Mouse (Mus musculus): ENCODE results near the gene Capn1. TPM values are rescaled to one million over a fixed set of nuclear protein-coding genes. Genes with fewer than 3 reads are reported as not detected.
"Not testable (repeated sequence)": the region's sequence is repeated elsewhere in the genome, so short reads cannot be mapped to it uniquely, and the experiment has no call there.

The Capn1 gene
- 10 to 100 TPM; 32.6 to 37.8 TPM for total RNA-seq (2021)

DNA sequence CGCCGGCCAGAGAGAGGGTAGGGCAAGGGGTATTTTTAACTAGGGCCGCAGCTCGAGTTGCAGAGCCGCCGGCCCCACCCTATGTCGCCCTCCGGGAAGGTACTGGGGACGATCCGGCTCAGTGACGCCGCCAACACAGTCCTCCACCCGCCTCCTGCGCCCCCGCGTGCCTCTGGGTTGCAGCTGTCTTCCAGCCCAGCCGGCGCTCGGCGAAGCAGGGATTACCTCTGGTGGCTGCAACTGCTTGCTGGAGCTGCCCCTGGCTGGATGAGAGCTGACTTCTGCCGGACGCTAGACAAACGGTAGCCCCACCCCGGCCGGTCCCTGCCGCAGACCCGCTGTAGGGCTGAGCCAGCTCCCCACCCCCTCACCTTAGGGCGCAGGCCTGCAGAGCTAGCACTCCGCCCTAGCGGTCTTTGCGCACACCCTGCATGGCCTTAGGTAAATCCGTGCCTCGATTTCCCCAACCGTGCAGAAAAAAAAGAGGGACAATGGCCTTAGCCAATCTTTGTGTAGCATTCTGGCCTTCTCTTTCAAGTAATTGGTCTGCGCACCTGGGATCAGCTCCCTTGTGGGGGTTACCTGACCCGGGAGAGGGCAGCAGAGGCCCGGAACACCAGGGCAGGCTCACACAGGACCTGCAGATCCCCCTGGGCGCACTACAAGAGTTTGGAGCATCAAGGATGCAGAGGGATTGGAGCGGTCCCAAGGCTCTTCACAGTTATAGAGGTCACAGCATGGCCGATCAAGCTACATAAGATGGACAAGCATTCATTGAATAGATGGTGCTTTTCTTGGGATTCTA is at the start of gene Capn1:
Capn1 (minus strand) TSS at position 387 of the 805 bp plus-strand sequence.
- intact Hi-C loops (cut with DNase I) = loop anchor here (2.0 to 10.0 kb wide), 2 partner anchors 95 to 231 kb away; no protein-coding TSS in a partner anchor
- DNase-seq = peak; percentile 83 to 86

DNA sequence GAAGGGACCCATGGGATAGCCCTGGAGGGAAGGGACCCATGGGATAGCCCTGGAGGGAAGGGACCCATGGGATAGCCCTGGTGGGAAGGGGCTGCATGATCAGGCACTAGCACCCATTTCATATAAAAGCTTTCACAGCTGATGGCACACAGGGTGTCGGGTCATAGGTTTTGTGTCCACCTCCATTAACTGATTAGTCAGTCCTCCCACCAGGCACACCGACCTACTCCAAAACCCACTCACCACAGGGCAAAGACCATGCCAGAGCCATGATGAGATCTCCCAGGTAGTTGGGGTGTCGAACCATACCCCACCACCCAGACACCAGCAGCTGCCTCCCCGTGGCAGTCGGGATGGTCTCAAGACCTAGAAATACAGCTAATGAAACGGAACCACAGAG is 47.4 kb upstream of the Capn1 start:
- intact Hi-C loops (cut with DNase I) = no loop called here
- no peak for DNase-seq

DNA sequence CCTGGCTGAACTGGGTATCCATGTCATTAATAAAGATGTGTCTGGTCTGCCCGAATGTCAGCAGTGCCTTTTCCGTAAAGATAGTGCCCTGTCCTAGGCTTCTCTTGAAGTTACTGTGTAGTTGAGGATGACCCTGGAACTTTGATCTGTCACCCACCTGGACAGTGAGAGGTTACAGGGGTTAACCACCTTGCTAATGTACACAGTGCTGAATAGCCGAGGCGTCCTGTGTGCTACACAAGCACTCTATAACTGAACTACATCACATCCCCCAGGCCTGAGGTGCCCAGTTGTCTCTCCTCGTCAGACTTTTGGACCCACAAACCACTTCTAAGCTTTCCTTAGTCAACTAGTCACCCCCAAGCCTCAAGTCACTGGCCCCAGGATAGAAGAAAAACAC is 46.7 kb upstream of the Capn1 start:
- no peak for DNase-seq
- intact Hi-C loops (cut with DNase I) = no loop called here

DNA sequence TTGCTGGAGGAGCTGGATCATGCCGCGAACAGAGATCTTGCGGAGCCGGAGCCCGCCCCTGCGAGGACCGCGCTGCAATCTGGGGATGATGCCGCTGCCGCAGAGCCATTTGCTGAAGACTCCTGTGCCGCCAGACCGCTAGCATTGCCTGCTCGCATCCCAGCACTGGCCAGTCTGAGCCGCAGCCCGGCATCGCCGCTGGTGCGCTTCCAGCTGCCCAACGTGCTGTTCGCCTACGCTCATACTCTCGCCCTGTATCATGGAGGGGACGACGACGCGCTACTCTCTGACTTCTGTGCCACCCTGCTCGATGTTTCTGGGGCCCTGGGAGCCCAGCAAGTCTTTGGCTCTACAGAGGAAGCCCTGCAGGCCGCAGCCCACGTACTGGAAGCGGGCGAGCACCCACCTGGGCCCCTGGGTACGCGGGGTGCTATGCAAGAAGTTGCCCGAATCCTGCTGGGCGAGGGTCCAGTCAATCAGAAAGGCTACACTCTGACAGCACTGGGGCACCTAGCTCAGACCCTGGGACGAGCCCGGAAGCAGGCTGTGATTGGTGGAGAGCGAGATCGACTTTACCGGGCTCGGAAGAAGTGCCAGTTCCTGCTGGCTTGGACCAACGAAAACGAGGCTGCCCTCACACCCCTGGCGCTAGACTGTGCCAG is 46.1 kb upstream of the Capn1 start:
- DNase-seq = peak; percentile 46 to 56
- intact Hi-C loops (cut with DNase I) = loop anchor here (2.0 kb wide), 1 partner anchor 15 kb away; the partner anchor contains the start of gene Vps51

DNA sequence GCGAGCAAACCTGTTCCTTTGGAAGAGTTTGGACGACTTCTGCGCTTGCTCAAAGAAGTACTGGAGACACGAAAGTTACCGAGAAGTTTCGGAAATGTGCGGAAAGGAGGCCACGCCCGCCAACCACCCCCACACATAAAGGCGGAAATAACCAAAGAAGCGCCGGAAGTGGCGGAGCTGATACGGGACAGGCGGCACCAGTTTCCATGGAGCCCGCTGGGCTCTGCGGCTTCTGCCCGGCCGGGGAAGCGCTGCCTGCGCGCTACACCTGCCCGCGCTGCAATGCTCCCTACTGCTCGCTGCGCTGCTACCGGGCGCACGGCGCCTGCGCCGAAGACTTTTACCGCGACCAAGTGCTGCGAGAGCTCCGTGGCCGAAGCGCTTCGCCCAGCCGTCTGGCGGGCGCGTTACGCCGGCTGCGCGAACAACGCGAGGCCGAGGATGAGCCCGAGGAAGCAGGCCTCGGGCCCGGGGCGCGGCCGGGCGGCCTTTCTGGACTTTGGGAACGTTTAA is 45.4 kb upstream of the Capn1 start, which contains the start of gene Znhit2:
Znhit2 (plus strand) TSS at position 172 of the 513 bp plus-strand sequence.
- peak; percentile 96 to 97 for DNase-seq
- intact Hi-C loops (cut with DNase I) = loop anchor here (2.0 kb wide), 1 partner anchor 16 kb away; the partner anchor contains the start of gene Vps51

DNA sequence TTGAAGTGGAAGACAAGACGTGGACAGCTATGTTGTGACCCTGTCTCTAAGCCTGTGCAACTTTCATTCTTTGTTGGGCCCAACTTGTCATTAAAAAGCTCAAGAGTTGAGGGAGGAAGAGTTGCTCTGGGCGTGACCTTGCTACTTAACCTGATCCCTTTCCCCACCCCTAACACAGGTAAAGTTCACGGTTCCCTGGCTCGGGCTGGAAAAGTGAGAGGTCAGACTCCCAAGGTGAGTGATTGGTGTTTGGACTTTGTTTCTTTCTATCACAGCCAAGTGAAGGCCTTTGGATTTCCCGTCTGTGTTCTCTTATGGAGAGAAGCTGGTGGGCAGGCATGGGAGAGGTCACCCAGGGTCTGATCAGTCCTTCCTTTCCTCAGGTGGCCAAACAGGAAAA is 43.3 kb upstream of the Capn1 start:
- DNase-seq = no peak
- intact Hi-C loops (cut with DNase I) = no loop called here

DNA sequence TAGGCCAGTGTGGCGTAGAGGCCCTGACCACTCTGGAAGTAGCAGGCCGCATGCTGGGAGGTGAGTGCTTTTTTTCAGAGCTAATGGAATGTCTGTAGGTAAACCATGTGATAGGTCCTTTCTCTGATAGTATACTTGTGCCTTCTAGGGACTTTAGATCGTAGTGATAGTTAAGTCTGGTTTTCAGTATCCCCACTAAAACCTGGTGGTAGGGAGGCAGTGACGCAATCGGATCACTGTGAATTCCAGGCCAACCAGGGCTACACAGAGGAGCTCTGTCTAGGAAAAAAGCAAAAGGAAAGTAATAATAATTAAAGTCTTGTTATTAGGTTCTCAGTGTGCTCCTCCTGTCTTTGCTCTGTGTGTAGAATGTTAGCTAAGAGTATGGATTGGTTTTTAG is 42.8 kb upstream of the Capn1 start:
- intact Hi-C loops (cut with DNase I) = no loop called here
- DNase-seq = no peak

DNA sequence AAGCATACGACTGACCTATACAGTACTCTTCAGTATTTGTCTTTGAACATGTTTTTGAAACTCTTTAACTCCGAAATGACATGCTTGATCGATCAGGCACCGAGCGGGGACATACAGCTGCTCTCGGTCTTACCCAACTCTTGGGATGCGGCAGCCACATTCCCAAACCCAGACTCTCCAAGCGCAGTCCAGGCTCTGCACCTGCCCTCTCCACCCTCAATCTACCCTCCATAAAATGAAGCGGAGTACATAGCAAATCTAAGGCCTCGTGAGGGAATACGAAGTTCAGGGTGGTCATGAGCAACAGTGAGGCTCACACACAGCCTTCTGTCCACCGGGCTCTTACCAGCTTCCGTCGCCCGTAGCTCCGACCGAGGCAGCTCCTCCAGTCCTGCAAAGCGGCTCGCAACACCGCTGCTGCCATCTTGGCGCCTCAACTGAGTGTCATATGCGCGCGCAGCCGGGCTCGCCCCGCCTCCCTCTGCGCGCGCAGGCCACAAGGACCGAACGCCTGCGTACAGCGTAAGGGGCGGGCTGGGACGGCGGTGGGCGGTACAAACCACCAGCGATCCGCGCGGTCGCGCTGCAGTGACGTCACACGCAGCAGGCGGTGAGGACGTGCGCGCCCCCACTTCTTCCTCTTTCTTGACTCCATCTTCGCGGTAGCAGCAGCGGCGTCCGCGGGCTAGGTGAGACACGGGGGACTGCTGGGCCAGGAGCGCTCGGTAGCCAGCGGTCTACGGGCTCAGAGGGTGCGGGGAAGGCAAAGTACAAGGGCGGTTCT is 41.8 kb upstream of the Capn1 start, which contains the start of the genes Mrpl49 and Fau:
Mrpl49 (minus strand) TSS at position 473 of the 784 bp plus-strand sequence.
Fau (plus strand) TSS at position 532 of the 784 bp plus-strand sequence.
- DNase-seq = peak; percentile 99
- intact Hi-C loops (cut with DNase I) = no loop called here

DNA sequence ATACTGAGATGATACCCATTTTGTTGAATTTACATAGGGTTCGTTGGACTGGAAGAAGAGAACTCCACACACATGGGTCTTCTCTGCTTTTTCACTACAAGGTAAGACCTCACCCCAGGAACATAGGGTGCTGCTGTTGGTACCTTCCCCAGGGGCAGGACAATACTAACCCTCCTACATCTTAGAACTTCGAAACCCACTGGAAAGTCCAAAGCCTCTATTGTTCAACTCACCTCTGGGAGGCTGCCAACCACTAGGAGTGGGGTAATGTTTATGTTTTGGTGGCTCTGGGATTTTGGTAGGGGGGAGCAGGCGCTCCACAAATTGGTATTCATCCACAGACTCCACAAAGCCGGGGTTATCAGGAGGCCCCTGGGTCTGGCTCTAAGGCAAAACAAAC is 41.0 kb upstream of the Capn1 start:
- no peak for DNase-seq
- intact Hi-C loops (cut with DNase I) = no loop called here

DNA sequence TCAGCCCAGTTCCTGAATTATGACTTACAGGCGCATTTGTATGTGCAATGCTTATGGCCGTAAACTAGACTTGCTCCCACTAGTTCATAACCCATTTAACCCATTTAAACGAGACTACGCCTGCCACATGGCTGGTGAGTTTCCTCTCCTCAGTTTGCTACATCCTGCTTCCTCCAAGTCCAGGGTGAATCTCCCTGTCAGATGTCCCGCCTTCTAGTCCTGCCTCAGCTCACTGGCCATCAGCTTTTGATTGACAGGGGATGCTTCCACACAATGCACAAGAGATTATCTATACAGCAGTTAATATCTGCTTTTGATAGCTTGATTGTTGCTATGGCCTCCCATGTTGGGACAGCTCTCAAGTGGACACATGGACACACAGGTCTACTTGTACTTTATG is 38.6 kb upstream of the Capn1 start:
- intact Hi-C loops (cut with DNase I) = no loop called here
- no peak for DNase-seq

DNA sequence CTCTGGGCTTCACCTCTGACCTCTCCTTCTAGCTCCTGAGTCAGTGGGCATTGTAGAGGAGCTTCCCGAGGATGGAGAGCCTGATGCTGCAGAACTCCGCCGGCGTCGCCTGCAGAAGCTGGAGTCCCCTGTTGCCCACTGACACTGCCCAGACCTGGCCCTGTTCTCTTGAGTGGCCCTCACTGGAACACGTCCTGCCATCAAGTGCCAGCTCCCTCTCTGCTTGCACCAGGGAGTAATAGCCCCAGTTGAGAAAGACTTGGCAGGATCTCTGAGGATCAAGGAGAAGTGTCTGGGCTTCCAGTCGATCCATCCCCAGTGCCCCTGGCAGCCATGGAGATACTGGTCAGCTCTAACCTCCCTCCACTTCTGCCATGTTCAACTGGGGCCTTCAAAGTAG is 36.8 kb upstream of the Capn1 start:
- no peak for DNase-seq
- intact Hi-C loops (cut with DNase I) = no loop called here

DNA sequence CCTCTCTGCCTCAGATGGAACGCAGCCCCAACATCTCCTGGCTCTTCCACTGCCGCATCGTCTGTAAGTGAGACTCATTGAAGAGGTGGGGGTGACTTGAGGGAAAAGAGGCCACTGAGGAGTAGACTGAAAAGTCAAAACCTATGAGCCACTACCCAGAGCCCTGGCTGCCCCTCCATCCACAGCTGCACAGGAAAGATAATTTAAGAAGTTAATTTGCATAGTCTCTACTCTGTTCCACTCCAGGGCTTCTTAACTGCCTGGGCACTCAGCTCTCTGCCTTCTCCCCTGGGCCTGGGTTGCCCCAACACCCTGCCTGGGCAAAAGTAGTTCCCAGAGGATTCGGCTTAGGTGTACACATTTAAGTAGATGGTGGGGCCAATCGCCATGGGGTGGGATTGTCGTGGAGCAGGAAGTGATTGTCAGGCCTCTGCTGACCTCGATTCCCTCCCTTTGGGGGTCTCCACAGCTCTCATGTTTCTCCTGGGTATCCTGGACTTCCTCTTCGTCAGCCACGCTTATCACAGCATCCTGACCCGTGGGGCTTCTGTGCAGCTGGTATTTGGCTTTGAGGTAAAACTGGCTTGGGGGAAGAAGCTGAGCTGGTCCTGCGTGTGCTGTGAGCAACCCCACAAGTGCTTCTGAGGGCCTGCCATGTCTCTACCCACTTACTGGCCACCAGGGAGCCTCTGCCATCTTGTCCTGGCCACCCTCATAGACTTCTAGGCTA is 33.1 kb upstream of the Capn1 start:
- intact Hi-C loops (cut with DNase I) = loop anchor here (5.0 kb wide), 1 partner anchor 78 kb away; the partner anchor contains the start of gene Snx15
- no peak for DNase-seq

DNA sequence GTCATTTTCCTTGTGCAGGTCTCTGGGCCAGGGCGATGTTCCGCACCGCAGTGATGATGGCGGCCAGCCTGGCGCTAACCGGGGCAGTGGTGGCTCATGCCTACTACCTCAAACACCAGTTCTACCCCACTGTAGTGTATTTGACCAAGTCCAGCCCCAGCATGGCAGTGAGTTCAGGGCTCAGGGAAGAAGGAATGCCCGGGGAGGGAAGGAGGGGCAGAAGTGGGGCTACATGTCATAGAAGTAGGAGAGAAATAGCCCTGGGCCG is 32.1 kb upstream of the Capn1 start:
- DNase-seq = no peak
- intact Hi-C loops (cut with DNase I) = loop anchor here (5.0 kb wide), 1 partner anchor 79 kb away; the partner anchor contains the start of gene Snx15

DNA sequence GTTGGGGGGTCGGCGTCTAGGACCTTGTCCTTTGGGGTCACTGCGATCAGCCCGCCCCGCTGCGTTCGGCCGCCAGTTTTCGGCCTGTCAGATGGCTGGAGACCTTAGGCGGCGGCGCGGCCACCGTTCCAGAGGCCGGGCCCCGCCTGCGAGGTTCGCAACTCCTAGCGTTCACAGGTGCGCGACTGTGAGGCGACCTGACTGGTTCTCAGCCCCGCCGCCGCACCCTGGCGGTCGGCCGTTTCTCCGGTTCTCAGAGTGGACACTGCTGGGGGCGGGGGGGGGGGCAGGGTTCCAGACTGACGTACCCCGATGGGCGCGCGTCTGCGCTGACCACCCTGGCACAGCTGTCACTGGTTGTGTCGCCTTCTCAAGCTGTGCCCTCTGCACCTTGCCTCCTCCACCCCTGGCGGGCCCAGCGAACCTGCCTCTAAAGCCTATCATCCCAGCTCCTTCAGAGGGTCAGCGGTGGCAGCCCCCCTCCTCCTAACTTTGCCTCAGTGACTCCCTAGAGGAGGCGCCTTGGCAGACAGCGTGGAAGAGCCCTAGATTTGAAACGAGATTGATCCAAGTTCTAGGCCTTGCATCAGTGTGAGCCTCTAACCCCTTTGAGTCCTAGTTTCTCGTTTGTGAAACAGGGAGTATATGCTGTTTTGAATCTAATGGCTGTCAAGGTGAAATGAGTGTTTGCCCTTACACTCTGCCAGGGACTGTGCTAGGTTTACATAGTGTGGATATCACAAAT is 31.6 kb upstream of the Capn1 start:
- no peak for DNase-seq
- intact Hi-C loops (cut with DNase I) = loop anchor here (5.0 kb wide), 1 partner anchor 80 kb away; the partner anchor contains the start of gene Snx15

DNA sequence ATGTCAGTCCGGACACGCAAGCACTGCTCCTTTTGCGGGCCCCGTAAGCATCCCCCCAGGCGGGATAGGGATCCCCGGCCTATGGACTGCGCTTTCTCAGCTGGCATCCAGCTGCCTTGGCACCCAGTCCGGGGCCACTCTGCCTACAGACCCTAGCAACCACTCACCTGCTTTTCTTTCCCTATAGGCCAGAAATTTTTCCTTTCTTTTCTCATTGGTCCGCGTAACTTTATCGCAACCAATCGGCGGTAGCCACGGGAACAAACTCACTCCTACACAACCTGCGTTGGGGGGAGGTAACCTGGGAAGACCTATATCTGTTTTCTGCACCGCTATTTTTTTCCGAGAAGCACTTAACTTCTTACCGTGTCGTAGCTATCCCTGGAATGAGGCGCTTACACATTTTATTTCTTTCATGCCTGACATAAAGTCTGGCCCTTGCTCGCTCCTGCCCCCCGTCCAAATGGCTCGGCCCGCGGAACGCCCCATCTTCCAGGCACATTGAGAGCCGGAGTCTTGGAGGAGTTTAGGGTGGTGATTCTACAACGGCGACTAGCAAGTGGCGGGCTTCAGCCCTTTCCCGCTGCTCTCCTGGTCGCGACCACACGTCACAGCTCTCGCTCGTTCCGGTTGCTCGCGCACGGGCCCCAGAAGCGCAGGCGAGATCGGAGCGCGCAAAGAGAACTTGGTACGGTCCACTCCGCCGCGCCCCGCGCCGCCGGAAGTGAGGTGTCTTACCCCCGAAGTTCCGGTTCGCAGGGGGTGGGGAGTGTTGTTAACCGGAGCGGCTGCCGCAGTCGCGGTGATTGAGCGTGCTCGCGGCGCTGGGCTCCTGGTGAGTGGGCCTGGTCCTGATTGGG is 30.8 kb upstream of the Capn1 start, which contains the start of gene Syvn1:
Syvn1 (plus strand) TSS at position 283 of the 860 bp plus-strand sequence.
- DNase-seq = peak; percentile 94 to 95
- intact Hi-C loops (cut with DNase I) = loop anchor here (5.0 kb wide), 1 partner anchor 81 kb away; the partner anchor contains the start of gene Snx15

DNA sequence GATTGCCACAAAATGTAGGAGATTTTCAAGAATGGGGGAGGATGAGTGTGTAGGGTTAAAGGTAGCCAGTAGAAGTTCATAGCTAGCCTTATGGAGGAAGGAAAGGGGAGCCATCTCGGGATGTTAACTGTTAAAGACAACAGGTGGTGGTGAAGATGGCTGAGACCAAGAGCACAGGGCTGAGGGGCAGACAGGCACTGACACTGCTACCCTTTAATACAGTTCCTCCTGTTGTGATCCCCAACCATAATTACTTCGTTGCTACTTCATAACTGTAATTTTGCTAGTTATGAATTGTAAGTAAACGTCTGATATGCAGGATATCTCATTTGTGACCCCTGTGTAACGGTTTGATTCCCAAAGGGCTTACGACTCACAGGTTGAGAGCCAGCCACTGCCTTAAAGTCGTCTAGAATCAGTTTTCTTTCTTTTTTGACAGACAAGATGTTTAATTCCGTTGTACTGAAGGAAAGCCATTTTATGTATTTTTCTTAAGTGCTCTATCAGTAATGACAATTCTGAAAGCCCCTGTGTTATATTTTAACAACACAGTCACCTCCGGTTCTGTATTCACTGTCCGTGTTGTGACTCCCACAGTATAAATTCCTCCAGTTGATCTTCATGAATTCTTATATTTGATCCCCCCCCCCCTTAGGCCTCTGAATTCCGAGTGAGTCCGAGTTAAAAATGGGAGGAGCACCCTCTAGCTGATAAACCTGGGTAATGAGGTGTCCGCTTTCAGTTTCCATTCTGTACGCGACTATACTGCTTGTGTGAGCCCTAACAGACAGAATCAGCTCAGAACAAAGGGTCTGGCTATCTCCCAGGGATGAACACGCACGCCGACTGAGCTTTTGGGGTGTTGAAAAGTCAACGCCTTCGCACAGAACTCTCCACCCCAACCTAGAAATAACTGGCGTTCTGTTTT is 29.9 kb upstream of the Capn1 start:
- DNase-seq = no peak
- intact Hi-C loops (cut with DNase I) = loop anchor here (5.0 kb wide), 1 partner anchor 82 kb away; the partner anchor contains the start of gene Snx15

DNA sequence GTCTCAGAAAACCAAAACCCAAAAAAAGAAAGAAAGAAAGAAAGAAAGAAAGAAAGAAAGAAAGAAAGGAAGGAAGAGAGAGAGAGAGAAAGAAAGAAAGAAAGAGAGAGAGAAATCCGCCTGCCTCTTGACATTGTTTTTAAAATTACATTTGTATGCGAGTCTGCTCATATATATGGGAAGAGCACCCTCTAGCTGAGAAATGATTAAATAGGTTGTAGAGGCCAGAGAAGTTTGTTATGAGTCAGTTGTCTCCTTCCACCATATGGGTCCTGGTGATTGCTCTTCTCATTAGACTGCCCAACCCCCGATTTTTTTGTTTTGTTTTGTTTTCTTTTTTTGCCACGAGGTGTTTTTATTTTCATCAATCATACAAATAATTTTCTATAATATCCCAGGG is 28.4 kb upstream of the Capn1 start:
- not testable (repeated sequence) for DNase-seq

More for the DNA sequence above, 28.4 kb upstream of the Capn1 start:
- intact Hi-C loops (cut with DNase I) = loop anchor here (1.0 kb wide), 1 partner anchor 79 kb away; no protein-coding TSS in a partner anchor
